Mouse (Mus musculus) left cerebral cortex, postnatal 4 days (tissue): ENCODE data around the gene Soat2. TPM values are rescaled to one million over a fixed set of nuclear protein-coding genes. Genes with fewer than 3 reads are reported as not detected.
"Not testable (repeated sequence)": the region's sequence is repeated elsewhere in the genome, so short reads cannot be mapped to it uniquely, and the experiment has no call there.

Source experiments
- DNase-seq: peaks from one replicate; pipeline ENCODE4 v3.0.0-alpha.2; 2022
- intact Hi-C: fragments of 180-260 bp; cut with DNase I; formaldehyde crosslinking; loops from one replicate; pipeline ENCODE4 v1.15.1; 2025
- total RNA-seq, 2 experiments: library from RNA; stranded (reverse); gene quantifications; 2 replicates each; pipeline ENCODE4 v1.2.3; 2021

The Soat2 gene
- total RNA-seq, 2 experiments from 2014 or later: not detected

- DNase-seq: no peak
- intact Hi-C loops: no loop called here
These were observed 5.0 kb upstream of the Soat2 start for GRCm38 (mm10) chr15:102145330-102145729.

- no peak for DNase-seq
- intact Hi-C loops: no loop called here
These were observed 4.2 kb upstream of the Soat2 start for GRCm38 (mm10) chr15:102146089-102146488.

- intact Hi-C loops: no loop called here
- peak; percentile 48 for DNase-seq
These were observed 3.4 kb upstream of the Soat2 start for GRCm38 (mm10) chr15:102146882-102147281.

GRCm38 (mm10) chr15:102147674-102148402, 2.5 kb upstream of the Soat2 start:
- intact Hi-C loops: no loop called here
- DNase-seq: no peak

- no peak for DNase-seq
- intact Hi-C loops: no loop called here
These were observed 765 bp upstream of the Soat2 start for GRCm38 (mm10) chr15:102149561-102149960.

GRCm38 (mm10) chr15:102152646-102153045, 2.3 kb downstream of the Soat2 start:
- DNase-seq: no peak
- intact Hi-C loops: no loop called here

- intact Hi-C loops, DNase-seq: not testable (repeated sequence)
These were observed 4.7 kb downstream of the Soat2 start for GRCm38 (mm10) chr15:102155006-102155405.

- intact Hi-C loops: no loop called here
- DNase-seq: peak; percentile 38
These were observed 6.5 kb downstream of the Soat2 start for GRCm38 (mm10) chr15:102156836-102157235.

GRCm38 (mm10) chr15:102160415-102161060, 10.2 kb downstream of the Soat2 start:
- intact Hi-C loops: no loop called here

GRCm38 (mm10) chr15:102163900-102164693, 13.8 kb downstream of the Soat2 start:
- no peak for DNase-seq
- intact Hi-C loops: no loop called here

More at GRCm38 (mm10) chr15:102160415-102161060, 10.2 kb downstream of the Soat2 start:
- no peak for DNase-seq

GRCm38 (mm10) chr15:102165468-102166100, 15.3 kb downstream of the Soat2 start:
- DNase-seq: no peak
- intact Hi-C loops: no loop called here

GRCm38 (mm10) chr15:102167620-102168021, 17.3 kb downstream of the Soat2 start:
- intact Hi-C loops: no loop called here
- DNase-seq: no peak

GRCm38 (mm10) chr15:102169064-102169463, 18.7 kb downstream of the Soat2 start:
- DNase-seq: no peak
- intact Hi-C loops: no loop called here

- intact Hi-C loops: no loop called here
- DNase-seq: no peak
These were observed 23.3 kb downstream of the Soat2 start for GRCm38 (mm10) chr15:102173581-102173980.

GRCm38 (mm10) chr15:102175736-102176319, 25.5 kb downstream of the Soat2 start:
- intact Hi-C loops: loop anchor here (5.0 kb wide), 1 partner anchor 46 kb away; no protein-coding TSS in a partner anchor
- DNase-seq: no peak

GRCm38 (mm10) chr15:102176571-102177316, 26.4 kb downstream of the Soat2 start:
- intact Hi-C loops: loop anchor here (5.0 kb wide), 1 partner anchor 46 kb away; no protein-coding TSS in a partner anchor
- no peak for DNase-seq

GRCm38 (mm10) chr15:102177417-102177816, 27.1 kb downstream of the Soat2 start:
- DNase-seq: no peak
- intact Hi-C loops: loop anchor here (5.0 kb wide), 1 partner anchor 45 kb away; no protein-coding TSS in a partner anchor

GRCm38 (mm10) chr15:102178279-102178678, 28.0 kb downstream of the Soat2 start:
- intact Hi-C loops: loop anchor here (5.0 kb wide), 1 partner anchor 44 kb away; no protein-coding TSS in a partner anchor
- DNase-seq: peak; percentile 74

GRCm38 (mm10) chr15:102179106-102179505, 28.8 kb downstream of the Soat2 start:
- no peak for DNase-seq
- intact Hi-C loops: loop anchor here (5.0 kb wide), 1 partner anchor 43 kb away; no protein-coding TSS in a partner anchor
